Mouse (Mus musculus) frontal cortex, postnatal 14 days (tissue): ENCODE results near the gene Irf2bp2.

Source experiments
- DNase-seq, 2 experiments: peaks; one replicate each; pipeline ENCODE4 v3.0.0; 2022; ENCODE audit warnings: low spot score in 2 of 2

Gene Irf2bp2

GRCm38 (mm10) chr8:126569638-126570037, 24.1 kb downstream of the Irf2bp2 start:
- no peak for DNase-seq

DNA sequence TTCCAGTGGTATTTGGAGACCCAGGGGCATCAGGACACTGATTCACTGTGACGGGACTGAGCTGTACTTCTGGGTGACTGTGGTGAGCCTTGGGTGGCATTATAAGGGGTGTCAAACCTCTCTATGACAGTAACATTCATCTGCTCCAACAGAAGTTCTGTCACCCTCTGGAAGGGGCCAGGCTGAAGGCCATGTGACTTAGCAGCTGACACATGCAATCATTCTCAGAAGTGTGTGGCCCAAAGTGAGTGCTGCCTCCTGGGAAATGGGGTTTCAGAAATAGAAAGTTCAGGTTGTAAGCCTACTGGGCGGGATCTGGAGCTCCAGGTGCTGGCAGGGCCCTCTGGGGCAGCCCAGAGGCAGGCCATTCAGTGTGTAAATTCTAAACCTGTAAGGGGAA, 26.1 kb downstream of the Irf2bp2 start:
- DNase-seq: no peak

DNA sequence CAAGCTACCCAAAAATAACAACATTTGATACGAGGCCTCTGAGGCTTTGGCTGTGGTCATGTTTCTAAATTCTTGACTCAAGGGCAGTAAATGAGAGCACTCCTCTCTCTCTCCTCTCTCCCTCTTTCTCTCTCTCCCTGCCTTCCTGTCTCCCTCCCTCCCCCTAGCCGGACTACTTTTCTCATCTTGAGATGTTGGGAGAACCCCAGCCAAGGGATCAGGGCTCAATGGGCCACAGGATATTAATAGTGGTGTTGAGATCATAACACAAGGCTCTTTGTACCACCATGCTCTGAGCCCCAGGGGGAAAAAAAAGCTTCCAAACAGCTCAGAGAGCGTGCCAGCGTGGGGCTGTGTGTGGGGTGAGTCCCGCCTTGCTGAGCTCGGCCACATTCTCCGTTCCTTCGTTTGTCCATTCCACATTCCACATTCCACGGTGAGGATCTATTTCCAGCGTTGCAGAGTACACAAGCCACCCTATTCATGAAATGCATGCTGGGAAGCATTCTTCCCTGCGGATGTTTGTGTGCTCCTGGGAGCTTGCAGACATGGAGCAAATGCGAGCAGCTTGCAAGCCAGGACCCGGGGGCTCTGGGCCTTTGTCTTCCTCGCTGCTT, 27.2 kb downstream of the Irf2bp2 start:
- DNase-seq: peak in 1 of 2 experiments; percentile 29

DNA sequence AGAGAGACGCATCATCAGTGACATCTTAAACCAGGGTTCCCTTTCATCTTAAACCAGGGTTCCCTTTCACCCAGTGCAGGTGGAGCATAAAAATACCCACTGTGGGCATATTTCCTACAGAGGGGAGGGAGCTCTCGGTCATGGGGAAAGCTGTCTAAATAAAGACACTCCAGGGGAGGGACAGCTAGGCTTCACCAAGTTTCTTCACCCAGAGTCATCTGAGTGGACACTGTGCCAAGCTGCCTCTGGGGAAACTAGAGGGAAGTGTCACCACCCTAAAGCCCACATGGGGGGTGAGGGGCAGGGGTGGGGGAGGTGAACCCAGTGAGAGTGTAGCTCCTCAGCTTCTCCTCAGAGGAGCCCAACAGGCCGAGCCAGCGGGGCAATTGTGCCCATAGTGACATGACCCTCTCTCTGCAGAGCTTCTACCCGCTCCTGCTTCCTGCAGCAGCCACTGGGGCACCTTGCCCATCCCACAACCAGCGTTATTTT, 27.8 kb downstream of the Irf2bp2 start:
- DNase-seq: no peak

DNA sequence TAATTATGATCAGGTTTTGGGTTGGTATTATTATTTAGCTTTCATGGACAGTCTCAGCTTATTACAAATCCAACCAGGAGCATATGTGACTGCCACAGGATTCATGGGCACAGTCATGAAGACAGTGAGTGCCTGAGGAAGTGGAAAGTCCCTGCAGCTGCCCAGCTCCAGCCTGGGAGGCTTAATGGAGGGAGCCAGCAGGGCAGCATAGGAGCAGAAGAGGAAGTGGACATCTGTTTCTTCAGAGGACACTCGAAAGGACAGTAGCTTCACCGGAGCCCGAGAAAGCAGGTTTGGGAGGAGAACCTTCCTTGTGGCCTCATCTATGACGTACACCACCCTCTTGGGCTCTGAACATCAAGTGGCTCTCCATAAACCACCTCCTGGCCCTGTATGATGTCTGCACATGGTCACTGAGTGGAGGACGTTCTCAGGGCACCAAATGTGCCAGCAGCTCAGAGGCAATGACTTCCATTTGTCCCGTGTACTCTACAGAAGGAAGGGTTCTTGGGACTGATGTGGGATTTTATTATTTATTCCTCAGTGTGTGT, 28.5 kb downstream of the Irf2bp2 start:
- no peak for DNase-seq

DNA sequence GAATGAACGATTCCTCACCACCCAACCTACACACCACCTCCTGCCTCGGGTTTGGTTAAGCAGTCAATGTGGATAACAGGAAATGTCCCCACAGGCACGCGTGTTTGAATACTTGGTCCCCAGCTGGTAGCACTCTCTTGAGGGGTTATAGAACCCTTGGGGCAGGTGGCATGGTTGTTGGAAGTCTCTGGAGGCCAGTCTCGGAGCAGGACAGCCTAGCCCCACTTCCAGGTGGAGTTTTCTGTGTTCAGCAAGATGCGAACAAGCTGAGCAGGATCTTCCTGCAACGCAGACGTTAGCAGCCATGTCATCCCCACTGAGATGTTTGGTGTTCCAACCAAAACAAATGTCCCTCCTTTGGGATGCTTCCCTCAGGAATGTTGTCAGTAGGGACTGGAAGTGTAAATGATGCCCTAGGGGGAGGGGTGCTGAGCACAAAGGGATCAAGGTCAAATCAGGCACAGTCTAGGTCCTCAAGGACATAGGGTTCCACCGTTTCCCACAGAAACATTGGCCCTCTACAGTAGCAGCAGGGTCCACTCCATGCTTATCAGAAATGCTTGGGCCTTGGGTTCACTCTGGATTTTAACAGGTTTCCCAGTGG, 29.1 kb downstream of the Irf2bp2 start:
- DNase-seq: no peak

- no peak for DNase-seq
Measured at GRCm38 (mm10) chr8:126561316-126561841, 32.4 kb downstream of the Irf2bp2 start.

- DNase-seq: no peak
Measured at GRCm38 (mm10) chr8:126558400-126558953, 35.3 kb downstream of the Irf2bp2 start.

DNA sequence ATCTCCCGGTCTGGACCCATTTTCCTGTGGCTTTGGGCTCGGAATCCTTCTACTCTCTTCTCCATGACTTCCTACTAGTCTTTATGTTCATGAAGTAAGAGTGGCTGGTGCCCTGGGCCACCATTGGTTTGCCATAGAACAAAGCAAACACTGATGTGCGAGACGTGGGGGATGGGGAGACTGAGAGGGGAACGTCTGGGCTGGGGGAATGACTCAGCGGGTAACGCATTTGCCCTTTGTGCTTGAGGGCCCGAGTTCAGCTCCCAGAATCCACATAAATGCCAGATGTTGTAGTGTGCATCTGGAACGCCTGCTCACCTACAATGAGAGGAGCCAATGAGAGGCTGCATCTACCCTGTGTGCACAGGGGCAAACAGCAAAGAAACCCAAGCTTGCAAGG, 36.4 kb downstream of the Irf2bp2 start:
- DNase-seq: no peak

DNA sequence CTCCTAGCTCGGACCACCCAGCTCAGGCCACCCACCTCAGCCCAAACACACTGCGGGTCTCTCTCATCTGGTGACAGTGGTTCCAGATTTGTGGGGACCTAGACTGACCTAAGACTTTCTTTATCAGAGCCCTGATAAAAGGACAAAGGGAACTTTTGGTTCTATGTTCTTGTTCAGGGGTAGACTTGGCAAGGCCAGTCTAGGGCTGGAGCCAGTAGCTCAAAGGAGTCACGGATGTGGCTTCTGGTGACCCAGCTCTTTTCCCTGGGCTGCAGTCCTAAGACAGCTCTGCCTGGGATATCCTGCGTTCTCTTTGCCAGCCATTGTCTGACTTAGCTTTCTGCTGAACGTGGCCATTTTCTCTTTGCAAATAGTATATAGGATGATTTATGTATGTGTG, 37.1 kb downstream of the Irf2bp2 start:
- no peak for DNase-seq

DNA sequence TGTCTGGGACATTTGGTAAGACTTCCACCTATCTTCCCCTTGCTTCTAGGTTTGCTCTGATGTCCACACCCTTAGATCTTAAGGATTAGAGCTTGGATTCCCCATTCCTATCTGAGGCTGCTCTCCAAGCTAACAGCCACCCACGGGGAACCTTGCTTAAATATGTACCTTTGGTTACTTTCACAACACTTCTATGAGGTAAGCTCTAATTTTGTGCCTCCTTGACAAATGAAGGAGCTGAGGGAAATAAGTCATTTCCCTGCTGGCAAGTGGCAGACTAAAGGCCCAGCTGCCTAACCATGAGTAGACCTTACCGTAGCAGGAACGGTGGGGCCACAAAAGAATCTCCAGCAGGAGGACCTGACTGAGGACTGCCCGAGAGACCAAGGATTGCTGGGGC, 39.0 kb downstream of the Irf2bp2 start:
- DNase-seq: no peak

- no peak for DNase-seq
Measured at GRCm38 (mm10) chr8:126551871-126552270, 41.9 kb downstream of the Irf2bp2 start.

GRCm38 (mm10) chr8:126550944-126551357, 42.8 kb downstream of the Irf2bp2 start:
- DNase-seq: no peak

GRCm38 (mm10) chr8:126547841-126548240, 45.9 kb downstream of the Irf2bp2 start:
- no peak for DNase-seq

GRCm38 (mm10) chr8:126547361-126547760, 46.4 kb downstream of the Irf2bp2 start:
- no peak for DNase-seq

- DNase-seq: no peak
Measured at GRCm38 (mm10) chr8:126546480-126546879, 47.3 kb downstream of the Irf2bp2 start.

GRCm38 (mm10) chr8:126543407-126543806, 50.4 kb downstream of the Irf2bp2 start:
- DNase-seq: no peak

- no peak for DNase-seq
Measured at GRCm38 (mm10) chr8:126542757-126543156, 51.0 kb downstream of the Irf2bp2 start.

- DNase-seq: no peak
Measured at GRCm38 (mm10) chr8:126542090-126542689, 51.6 kb downstream of the Irf2bp2 start.

DNA sequence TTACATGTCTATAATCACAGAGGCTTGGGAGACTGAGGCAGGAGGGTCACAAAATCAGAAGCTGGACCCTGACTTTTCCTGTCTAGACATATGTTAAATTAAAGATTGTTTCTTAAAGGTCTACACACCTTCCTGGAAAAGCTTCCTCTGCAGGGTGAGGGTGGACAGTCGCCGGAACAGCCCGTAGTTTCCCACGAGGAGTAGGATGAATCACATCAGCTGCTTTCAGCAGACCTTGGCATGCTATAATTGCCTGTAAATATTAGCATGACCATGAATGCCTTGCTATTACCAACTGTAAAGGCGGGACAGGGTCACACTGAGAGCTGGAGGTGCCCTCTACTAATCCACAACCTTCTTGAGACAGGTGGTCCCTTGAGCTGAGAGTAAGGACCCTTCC, 53.5 kb downstream of the Irf2bp2 start:
- DNase-seq: no peak

DNA sequence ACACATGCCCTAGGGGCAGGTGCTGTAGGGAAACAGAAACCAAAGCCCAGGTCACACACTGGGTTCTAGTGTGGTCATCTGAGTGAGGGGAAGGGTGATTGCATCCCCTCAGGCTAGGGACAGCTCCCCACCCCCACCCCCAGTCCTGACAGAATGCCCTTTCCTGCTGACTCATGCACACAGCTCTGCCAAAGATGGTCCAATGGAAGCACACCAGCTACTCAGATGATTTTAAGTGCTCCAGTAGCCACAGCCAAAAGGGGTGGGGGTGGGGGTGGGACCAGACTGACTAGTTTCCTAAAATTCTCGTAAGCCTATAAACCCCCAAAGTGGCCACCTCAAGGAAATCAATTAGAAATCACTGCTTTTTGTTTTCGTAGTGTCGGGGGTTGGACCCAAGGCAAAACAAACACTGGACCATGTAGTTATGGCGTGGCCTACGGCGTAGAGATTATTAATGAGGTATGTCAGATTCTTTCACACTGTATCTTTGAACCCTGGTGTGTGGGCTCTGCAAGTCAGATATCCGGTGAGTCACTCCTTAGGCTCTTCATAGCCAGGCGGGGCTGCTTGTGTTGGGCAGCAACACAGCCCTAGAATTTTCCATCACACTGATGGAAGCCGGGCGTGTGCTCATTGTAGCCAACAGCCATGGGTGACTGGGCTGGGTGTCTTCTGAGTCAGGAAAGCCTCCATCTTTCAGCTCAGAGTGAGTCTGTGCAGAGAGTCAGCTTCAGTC, 54.3 kb downstream of the Irf2bp2 start:
- DNase-seq: no peak
